Mouse (Mus musculus): ENCODE results near the gene Tcte1. TPM values are rescaled to one million over a fixed set of nuclear protein-coding genes. Genes with fewer than 3 reads are reported as not detected.

Tcte1 gene
- polyA plus RNA-seq, 1 experiment from 2014 or later, result not detected

GRCm38 (mm10) chr17:45572103-45573086, 49.2 kb downstream of the Tcte1 start:
- ATAC-seq (peak; percentile 22), DNase-seq (ENCODE audit: low read depth, low spot score) (no peak)
- no peaks in the 10 kb centered on the region for H3K27me3 ChIP-seq
- CTCF ChIA-PET, result interaction anchor here (1.8 kb wide), 1 partner anchor 16 kb away, joined by 7 read pairs; the partner anchor contains the start of gene Nfkbie
- TF ChIP-seq CTCF (IDR thresholded peaks at IDR 0.05), result no peak
- in situ Hi-C loops (cut with MboI; ENCODE audit: low pct_unique_long_range_greater_than_20kb), result no loop called here
- POLR2A ChIA-PET, result interaction anchor here (0.5 to 2.0 kb wide), 5 partner anchors 8 to 24 kb away, joined by 3 to 5 read pairs (median 4); partner anchors contain the start of genes Nfkbie and Slc35b2

- TF ChIP-seq CTCF (IDR thresholded peaks at IDR 0.05), result no peak
- ATAC-seq (peak; percentile 47), DNase-seq (ENCODE audit: low read depth, low spot score) (no peak)
- CTCF ChIA-PET, result no interaction called here
- POLR2A ChIA-PET, result interaction anchor here (0.7 to 2.0 kb wide), 6 partner anchors 9 to 23 kb away, joined by 3 to 7 read pairs (median 4); partner anchors contain the start of genes Nfkbie and Slc35b2
- H3K27me3 ChIP-seq, result no peaks in the 10 kb centered on the region
- in situ Hi-C loops (cut with MboI; ENCODE audit: low pct_unique_long_range_greater_than_20kb), result no loop called here
Measured at GRCm38 (mm10) chr17:45573087-45573779, 50.0 kb downstream of the Tcte1 start, which contains the start of gene Hsp90ab1. Hsp90ab1 (minus strand) TSS chr17:45573271.

GRCm38 (mm10) chr17:45573780-45574123, 50.5 kb downstream of the Tcte1 start:
- H3K27me3 ChIP-seq, result no peaks in the 10 kb centered on the region
- ChIA-PET POLR2A (interaction anchor here (0.7 to 1.1 kb wide), 8 partner anchors 9 to 278 kb away, joined by 3 to 7 read pairs (median 4); partner anchors contain the start of gene Slc35b2), CTCF (interaction anchor here (1.4 to 1.7 kb wide), 2 partner anchors 10 to 19 kb away, joined by 3 to 7 read pairs; partner anchors contain the start of gene Slc35b2)
- in situ Hi-C loops (cut with MboI; ENCODE audit: low pct_unique_long_range_greater_than_20kb), result no loop called here
- DNase-seq (ENCODE audit: low read depth, low spot score), result no peak
- peak; percentile 53 for ATAC-seq
- TF ChIP-seq CTCF (IDR thresholded peaks at IDR 0.05), result no peak

- TF ChIP-seq CTCF (IDR thresholded peaks at IDR 0.05), result no peak
Measured at GRCm38 (mm10) chr17:45574129-45574761, 51.0 kb downstream of the Tcte1 start.

GRCm38 (mm10) chr17:45575123-45575897, 52.1 kb downstream of the Tcte1 start:
- in situ Hi-C loops (cut with MboI; ENCODE audit: low pct_unique_long_range_greater_than_20kb), result no loop called here
- POLR2A ChIA-PET, result interaction anchor here (0.6 to 0.7 kb wide), 5 partner anchors 10 to 1043 kb away, joined by 3 to 4 read pairs (median 4); no protein-coding TSS in a partner anchor
- DNase-seq (ENCODE audit: low read depth, low spot score), result no peak
- no peak for ATAC-seq
- CTCF ChIA-PET, result interaction anchor here (0.6 to 1.7 kb wide), 5 partner anchors 9 to 82 kb away, joined by 3 to 7 read pairs (median 3); partner anchors contain the start of gene Slc35b2
- no peak for TF ChIP-seq CTCF (IDR thresholded peaks at IDR 0.05)
- no peaks in the 10 kb centered on the region for H3K27me3 ChIP-seq

More at GRCm38 (mm10) chr17:45574129-45574761, 51.0 kb downstream of the Tcte1 start:
- ChIA-PET CTCF (interaction anchor here (1.0 to 1.7 kb wide), 4 partner anchors 8 to 83 kb away, joined by 3 to 7 read pairs (median 4); partner anchors contain the start of gene Slc35b2), POLR2A (interaction anchor here (0.6 to 1.0 kb wide), 6 partner anchors 10 to 277 kb away, joined by 3 to 7 read pairs (median 4); partner anchors contain the start of gene Slc35b2)
- DNase-seq (ENCODE audit: low read depth, low spot score) (no peak), ATAC-seq (no peak)
- no peaks in the 10 kb centered on the region for H3K27me3 ChIP-seq
- in situ Hi-C loops (cut with MboI; ENCODE audit: low pct_unique_long_range_greater_than_20kb), result no loop called here

- in situ Hi-C loops (cut with MboI; ENCODE audit: low pct_unique_long_range_greater_than_20kb), result no loop called here
- ATAC-seq, result no peak
- no peak for DNase-seq (ENCODE audit: low read depth, low spot score)
- POLR2A ChIA-PET, result no interaction called here
- CTCF ChIA-PET, result interaction anchor here (1.0 to 1.5 kb wide), 2 partner anchors 21 to 64 kb away, joined by 3 to 4 read pairs; no protein-coding TSS in a partner anchor
- no peak for TF ChIP-seq CTCF (IDR thresholded peaks at IDR 0.05)
- no peaks in the 10 kb centered on the region for H3K27me3 ChIP-seq
Measured at GRCm38 (mm10) chr17:45578242-45578641, 55.0 kb downstream of the Tcte1 start.

- ATAC-seq (no peak), DNase-seq (ENCODE audit: low read depth, low spot score) (no peak)
- TF ChIP-seq CTCF (IDR thresholded peaks at IDR 0.05), result no peak
- in situ Hi-C loops (cut with MboI; ENCODE audit: low pct_unique_long_range_greater_than_20kb), result no loop called here
- ChIA-PET POLR2A (no interaction called here), CTCF (interaction anchor here (0.7 to 1.5 kb wide), 3 partner anchors 22 to 64 kb away, joined by 3 to 4 read pairs (median 3); no protein-coding TSS in a partner anchor)
- no peaks in the 10 kb centered on the region for H3K27me3 ChIP-seq
Measured at GRCm38 (mm10) chr17:45578843-45579242, 55.6 kb downstream of the Tcte1 start.

- no peak for ATAC-seq
- no peak for DNase-seq (ENCODE audit: low read depth, low spot score)
- ChIA-PET CTCF (interaction anchor here (0.7 to 1.5 kb wide), 3 partner anchors 22 to 63 kb away, joined by 3 to 4 read pairs (median 3); no protein-coding TSS in a partner anchor), POLR2A (no interaction called here)
- H3K27me3 ChIP-seq, result no peaks in the 10 kb centered on the region
- TF ChIP-seq CTCF (IDR thresholded peaks at IDR 0.05), result no peak
- in situ Hi-C loops (cut with MboI; ENCODE audit: low pct_unique_long_range_greater_than_20kb), result no loop called here
Measured at GRCm38 (mm10) chr17:45579554-45579953, 56.3 kb downstream of the Tcte1 start.

GRCm38 (mm10) chr17:45580958-45581477, 57.8 kb downstream of the Tcte1 start:
- TF ChIP-seq CTCF (IDR thresholded peaks at IDR 0.05), result no peak
- in situ Hi-C loops (cut with MboI; ENCODE audit: low pct_unique_long_range_greater_than_20kb), result no loop called here
- no peak for ATAC-seq
- DNase-seq (ENCODE audit: low read depth, low spot score), result no peak
- no peaks in the 10 kb centered on the region for H3K27me3 ChIP-seq
- ChIA-PET POLR2A (no interaction called here), CTCF (interaction anchor here (1.2 to 6.9 kb wide), 6 partner anchors 47 to 137 kb away, joined by 3 to 76 read pairs (median 3); partner anchors contain the start of gene Spats1)

Measured in Patski (cell line).